Mouse (Mus musculus) heart, postnatal 10 days (tissue): Measurements from ENCODE around the gene Scamp3. TPM values are rescaled to one million over a fixed set of nuclear protein-coding genes. Genes with fewer than 3 reads are reported as not detected.
"Not testable (repeated sequence)": the region's sequence is repeated elsewhere in the genome, so short reads cannot be mapped to it uniquely, and the experiment has no call there.

ENCODE experiments used
- DNase-seq, 2 experiments: peaks; one replicate each; pipeline ENCODE4 v3.0.0; 2021
- intact Hi-C: fragments of 180-260 bp; cut with DNase I; formaldehyde crosslinking; loops from one replicate; pipeline ENCODE4 v1.15.1; 2025
- total RNA-seq, 2 experiments: library from RNA; stranded (reverse); gene quantifications; 2 replicates each; pipeline ENCODE4 v1.2.3; 2021

The Scamp3 gene
- total RNA-seq, 2 experiments from 2014 or later: 49.4 to 49.6 TPM

GRCm38 (mm10) chr3:89193853-89194252 is 16.6 kb downstream of the Scamp3 start:
- intact Hi-C loops: no loop called here
- DNase-seq: peak in 1 of 2 experiments; percentile 26

DNA sequence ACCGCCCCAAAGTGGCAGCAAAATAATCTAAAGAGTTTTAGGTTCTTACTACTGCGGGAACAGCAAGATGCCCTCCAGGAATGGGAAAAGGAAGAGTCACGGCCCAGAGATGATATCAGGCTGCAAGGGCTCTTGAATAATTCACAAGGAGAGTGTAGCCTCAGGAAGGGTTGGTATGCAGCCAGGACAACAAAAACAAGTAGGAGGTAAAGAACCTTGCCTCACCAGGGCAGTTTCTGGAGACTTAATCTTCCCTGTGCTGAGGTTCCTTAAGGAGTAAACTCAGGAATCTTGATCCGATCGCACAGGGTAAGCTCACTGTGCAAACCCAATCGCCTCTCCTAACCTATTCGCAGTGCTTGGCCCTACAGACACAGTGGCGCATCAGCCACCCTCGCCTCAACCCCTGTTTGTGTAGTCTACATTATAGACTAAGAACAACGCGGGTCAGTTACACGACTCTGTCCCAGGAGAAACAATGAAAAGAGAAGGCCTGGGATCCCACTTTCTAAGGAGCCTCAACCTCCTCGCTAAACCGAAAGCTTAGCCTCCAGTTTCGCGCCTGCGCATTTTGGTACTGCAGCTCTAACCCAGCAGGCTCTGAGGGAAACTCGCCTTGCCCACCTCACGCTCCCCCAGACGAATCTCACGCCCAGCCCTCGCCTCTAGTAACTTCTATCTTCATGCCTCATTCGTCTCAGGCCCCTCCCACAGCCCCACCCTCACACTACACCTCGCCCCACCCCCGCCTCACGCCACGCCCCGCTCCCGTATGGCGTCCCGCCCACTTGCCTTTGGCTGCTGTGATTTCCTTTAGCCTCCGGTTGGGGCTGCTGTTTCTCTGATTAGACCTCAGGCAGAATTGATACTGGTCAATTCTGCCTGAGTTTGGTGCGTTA is 19.0 kb downstream of the Scamp3 start:
- intact Hi-C loops: loop anchor here (1.0 kb wide), 1 partner anchor 20 kb away; no protein-coding TSS in a partner anchor
- DNase-seq: peak; percentile 89 to 90

DNA sequence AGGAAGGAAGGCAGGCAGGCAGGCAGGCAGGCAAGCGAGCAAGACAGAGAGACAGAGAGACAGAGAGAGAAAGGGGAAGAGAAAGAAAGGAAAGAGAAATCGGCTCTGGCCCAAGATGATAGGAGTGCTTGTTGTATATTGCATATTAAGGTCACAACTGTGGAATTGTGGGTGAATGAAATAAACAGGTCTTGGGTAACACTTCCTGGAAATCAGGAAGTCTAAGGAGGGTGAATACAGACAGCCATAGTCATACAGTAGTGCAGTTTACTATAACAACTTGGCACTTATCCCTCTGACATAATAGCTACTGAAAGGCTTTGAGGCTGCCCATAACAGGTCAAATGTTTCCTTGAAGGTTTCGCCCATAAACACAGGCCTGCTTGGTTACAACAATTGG is 22.6 kb downstream of the Scamp3 start:
- no peak for DNase-seq
- intact Hi-C loops: no loop called here

DNA sequence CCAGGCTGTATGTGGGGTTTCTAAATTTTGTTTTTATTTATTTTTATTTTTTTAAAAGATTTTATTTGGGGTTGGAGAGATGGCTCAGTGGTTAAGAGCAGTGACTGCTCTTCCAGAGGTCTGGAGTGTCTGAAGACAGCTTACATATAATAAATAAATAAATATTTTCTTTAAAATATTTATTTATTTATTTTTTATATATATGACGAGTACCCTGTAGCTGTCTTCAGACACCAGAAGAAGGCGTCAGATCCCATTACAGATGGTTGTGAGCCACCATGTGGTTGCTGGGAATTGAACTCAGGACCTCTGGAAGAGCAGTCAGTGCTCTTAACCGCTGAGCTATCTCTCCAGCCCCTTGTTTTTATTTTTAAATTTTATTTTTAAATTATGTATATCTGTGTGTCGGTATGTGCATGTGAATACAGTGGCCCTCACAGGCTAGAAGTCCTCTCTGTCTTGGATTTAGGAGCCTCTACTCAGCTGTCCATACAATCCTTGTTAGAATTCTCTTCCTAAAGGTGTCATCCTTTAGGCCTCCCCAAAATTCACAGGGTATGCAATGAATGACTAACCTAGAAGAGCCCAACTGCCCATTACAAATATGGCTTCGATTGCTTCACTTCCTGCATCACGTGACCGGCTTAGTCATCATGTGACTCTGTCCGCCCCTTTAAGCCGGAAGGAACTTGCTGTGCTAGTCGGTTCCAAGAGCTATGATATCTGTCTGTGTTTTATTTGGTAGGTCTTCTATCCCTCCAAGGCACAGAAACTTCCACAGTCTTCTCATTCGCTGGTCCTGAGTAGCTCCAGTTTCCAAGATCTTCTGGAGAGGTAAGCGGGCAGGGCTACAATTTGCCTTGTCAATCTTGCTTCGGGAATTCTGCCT is 25.2 kb downstream of the Scamp3 start, which contains the start of gene Gba:
TSS of gene Gba (plus strand) at position 676 of the 889 bp plus-strand sequence.
- peak; percentile 88 to 92 for DNase-seq
- intact Hi-C loops: no loop called here

DNA sequence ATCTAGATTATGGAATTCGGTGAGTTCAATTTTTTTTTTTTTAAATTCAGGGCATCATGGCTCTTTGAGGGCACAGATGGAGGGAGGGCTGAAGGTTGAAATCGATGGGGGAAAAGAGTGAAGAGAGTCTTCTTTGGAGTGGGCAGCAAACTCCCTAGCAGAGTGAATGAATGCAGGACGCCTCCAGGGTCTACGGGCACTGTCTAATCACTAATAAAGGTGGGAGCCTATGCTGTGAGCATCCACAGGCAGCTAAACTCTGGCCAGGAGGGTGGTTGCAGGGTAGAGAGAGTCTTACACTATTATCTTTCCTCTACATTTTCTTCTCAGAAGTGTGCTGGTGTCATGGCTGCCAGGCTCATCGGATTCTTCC is 25.9 kb downstream of the Scamp3 start:
- no peak for DNase-seq
- intact Hi-C loops: no loop called here

DNA sequence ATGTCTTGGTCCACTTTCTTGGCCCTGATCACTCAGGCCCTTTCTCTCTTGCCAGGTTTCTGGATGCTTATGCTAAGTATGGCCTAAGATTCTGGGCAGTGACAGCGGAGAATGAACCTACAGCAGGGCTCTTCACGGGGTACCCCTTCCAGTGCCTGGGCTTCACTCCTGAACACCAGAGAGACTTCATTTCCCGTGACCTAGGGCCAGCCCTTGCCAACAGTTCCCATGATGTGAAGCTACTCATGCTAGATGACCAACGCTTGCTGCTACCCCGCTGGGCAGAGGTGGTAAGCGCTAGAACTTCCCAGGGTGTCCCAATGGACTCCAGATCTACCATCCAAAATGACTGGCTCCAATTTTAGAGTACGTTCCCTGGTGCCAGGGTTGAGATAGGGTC is 28.8 kb downstream of the Scamp3 start:
- DNase-seq: no peak
- intact Hi-C loops: no loop called here

- intact Hi-C loops: no loop called here
- no peak for DNase-seq
Measured at GRCm38 (mm10) chr3:89206695-89207094, 29.4 kb downstream of the Scamp3 start.

DNA sequence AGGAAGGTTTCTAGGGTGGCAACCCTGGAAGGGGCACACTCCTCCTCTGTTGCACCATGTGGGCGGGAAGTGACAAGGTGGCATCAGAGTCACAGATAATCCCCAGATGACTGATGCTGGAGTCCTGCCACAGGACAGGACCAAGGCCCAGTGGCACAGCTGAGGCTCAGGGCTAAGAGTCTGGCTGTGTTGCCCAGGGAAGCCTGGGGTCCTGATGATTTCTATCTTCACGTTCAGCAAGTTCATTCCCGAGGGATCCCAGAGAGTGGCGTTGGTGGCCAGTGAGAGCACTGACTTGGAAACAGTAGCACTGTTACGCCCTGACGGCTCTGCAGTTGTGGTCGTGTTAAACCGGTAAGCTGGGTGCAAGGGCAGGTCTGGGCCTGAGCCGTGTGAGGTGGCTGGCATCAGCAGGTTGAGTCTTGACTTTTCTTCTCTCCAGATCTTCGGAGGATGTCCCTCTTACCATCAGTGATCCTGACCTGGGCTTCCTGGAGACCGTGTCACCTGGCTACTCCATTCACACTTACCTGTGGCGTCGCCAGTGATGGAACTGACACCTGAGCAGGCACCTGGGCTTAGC is 30.9 kb downstream of the Scamp3 start:
- intact Hi-C loops: no loop called here
- DNase-seq: no peak

GRCm38 (mm10) chr3:89208736-89209135 is 31.5 kb downstream of the Scamp3 start:
- intact Hi-C loops: no loop called here
- no peak for DNase-seq

DNA sequence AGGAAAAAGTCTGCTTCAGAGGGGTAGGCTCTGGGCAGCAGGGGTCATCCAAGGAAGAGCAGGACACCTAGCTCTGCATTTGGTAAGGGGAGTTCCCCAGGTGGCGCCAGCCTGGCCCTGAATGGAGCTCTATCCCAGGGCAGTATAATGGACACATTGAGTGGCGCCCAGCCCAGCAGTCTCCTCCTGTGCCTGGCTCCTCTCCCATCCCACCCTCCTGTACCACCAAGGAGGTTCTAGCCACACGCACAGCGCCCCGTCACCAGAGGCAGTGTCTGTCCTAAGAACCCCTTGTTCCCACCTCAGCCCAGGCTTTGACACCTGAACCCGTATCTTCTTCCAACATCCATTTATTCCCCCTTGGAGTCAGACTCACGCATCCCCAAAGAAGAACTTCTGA is 32.5 kb downstream of the Scamp3 start:
- no peak for DNase-seq
- intact Hi-C loops: no loop called here

DNA sequence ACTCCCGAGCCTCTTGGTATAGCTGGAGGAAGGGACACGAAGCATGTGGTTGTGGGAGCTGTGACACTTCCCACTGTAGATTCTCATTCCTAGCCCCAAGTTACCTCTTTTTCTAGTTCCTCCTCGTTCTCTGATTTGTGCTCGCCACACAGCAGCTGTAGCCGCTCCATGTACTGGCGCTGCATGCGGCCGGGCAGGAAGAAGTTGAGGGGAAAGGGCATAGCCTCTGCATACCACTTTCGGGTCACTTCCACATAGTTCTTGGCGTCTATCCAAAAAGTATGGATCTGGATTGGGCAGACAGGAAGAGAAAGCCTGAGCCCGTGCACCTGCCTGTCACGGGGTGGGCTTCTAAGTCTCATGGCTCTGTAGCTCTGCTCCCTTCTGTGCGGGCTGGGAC is 32.9 kb downstream of the Scamp3 start:
- DNase-seq: no peak
- intact Hi-C loops: no loop called here

DNA sequence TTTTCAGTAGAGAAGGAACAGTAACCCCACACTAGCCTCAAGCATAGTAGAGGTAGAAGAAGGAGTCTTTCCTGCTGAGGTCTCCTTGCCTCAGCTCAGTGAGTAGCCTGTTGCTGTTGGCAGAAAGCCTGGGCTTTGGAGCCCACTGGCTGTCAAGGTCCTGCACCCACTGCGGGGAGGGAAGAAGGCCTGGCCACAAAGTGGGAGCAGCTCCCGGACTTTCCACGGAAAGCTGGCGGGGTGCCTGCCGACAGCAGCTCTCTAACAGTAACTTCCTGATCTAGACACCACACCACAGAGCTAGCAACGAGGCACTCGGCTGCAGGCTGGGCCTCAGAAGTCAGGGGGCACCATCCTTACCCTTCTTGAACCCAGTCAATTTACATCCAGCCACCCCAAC is 33.5 kb downstream of the Scamp3 start:
- intact Hi-C loops: no loop called here
- DNase-seq: no peak

DNA sequence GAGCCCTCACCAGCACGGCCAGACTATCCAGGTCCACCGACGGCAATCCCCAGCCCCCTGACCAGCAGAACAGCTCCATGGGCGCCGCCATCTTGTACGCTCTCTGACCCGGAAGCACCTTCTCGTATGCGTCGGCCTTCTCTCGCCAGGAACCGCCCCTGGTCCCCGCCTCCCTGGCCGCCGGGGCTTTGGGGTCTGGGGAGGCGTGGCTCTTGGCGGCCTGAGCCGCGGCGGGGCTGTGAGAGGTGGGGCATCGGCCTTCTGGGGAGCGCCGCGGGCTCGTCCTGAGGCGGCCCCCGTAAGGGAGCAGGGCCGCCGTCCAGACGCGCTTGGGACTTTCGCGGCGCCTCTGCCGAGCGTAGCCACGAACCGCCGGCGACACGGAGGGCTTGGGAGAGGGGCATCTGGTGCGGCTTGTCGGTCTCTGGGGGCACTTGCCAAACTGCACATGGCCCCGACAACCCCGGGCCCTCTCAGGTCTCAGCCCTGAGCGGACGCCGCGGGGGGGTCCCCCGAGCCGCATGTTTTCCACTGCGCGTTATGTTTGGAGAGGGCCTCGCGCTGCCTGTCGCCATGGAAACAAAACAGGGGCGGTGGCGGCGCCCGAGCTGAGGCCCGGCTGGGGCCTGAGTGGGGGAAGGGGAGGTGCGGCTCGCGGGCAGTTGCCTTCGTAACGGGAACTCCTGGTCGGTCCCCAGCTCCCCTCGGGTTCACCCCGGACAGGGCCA is 36.7 kb downstream of the Scamp3 start:
- intact Hi-C loops: no loop called here

GRCm38 (mm10) chr3:89214681-89215411 is 37.6 kb downstream of the Scamp3 start, which contains the start of gene Thbs3:
Gene Thbs3 (plus strand): TSS chr3:89215180.
- intact Hi-C loops: no loop called here
- DNase-seq: peak; percentile 46 to 59

More for the DNA sequence above, 36.7 kb downstream of the Scamp3 start:
- peak; percentile 95 to 97 for DNase-seq

DNA sequence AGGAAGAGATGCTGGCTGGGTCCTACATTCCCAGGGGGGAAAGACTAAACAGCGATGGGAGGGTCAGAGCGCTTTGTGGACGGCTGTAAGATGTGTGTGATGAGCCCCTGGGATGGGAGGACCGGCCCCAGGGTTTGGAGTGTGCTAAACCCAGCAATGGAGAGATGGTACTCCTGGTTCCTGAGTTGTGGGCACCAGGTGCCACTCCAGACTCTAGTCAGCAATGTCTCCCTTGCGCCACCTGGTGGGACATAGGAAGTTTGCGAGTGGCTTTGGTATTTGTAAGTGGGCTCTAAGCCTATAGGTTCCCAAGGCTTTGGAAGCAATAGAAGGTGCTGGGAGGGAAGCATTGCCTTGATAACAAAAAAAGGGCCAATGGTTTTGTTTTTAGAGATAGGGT is 38.6 kb downstream of the Scamp3 start:
- intact Hi-C loops: loop anchor here (1.0 kb wide), 3 partner anchors 20 to 126 kb away; no protein-coding TSS in a partner anchor
- DNase-seq: peak; percentile 86 to 91

- DNase-seq: not testable (repeated sequence)
- intact Hi-C loops: loop anchor here (1.0 kb wide), 3 partner anchors 20 to 126 kb away; no protein-coding TSS in a partner anchor
Measured at GRCm38 (mm10) chr3:89216407-89216806, 39.1 kb downstream of the Scamp3 start.

DNA sequence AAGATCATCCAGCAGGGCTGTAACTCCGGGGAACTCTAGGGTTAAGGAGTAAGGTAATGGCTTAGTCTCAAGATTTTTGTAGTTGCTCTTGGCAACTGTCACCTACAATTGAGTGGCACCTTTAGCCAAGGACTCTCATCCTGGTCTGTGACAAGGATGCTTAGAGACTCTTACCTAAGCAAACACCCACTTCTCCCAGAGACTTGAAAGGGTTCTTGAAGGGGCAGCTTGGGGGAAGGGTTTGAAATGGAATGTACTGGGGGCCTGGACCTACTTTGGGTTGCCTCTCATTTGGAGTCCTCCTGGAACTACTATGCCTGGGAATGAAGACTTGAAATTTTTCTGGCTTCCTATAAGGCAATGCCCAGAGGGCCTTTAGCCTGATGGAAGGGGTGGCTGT is 41.0 kb downstream of the Scamp3 start:
- intact Hi-C loops: no loop called here
- DNase-seq: no peak

DNA sequence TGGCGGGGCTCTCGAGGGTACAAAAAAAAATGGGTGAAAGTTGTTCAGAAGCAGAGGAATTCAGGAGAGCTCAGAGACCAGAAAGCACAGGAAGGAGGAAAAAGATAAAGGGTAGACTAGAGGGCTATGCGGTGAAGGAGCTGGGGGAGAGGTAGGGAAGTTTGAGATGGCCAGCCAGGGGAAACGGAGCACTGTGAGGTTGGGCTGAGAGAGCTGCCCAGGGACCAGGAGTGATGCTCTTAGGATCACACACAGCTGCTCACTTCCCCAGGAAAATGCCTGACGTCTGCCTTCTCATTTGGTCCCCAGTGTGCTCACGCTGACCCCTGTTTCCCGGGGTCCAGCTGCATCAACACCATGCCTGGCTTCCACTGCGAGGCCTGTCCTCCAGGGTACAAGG is 42.3 kb downstream of the Scamp3 start:
- intact Hi-C loops: no loop called here
- DNase-seq: no peak

DNA sequence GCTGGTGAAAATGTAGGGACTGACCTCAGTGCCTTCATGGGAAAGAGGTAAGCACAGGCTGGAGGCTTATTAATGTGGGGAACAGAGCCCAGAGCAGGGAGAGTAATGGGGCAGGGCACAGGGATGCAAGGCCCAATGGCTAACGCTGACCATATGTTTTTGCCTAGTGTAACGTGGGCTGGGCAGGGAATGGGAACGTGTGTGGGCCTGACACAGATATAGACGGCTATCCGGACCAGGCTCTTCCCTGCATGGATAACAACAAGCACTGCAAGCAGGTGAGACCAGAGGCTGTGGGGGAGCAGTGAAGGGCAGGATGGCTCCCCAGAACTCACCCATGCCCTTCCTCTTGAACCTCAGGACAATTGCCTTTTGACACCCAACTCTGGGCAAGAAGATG is 43.9 kb downstream of the Scamp3 start:
- no peak for DNase-seq
- intact Hi-C loops: no loop called here

DNA sequence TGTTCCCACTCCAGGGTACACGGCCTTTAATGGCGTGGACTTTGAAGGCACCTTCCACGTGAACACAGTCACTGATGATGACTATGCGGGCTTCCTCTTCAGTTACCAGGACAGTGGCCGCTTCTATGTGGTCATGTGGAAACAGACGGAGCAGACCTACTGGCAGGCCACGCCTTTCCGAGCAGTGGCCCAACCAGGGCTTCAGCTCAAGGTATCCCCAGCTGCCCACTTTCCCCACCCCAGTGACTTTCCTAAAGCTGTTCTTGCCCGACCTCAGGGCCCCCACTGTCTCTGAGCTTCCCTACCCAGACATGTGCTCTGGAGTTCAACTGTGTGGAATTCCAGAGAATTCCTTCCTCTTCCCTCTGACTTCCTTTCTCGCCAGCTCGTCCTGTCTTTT is 47.5 kb downstream of the Scamp3 start:
- intact Hi-C loops: no loop called here

More for the DNA sequence above, 47.5 kb downstream of the Scamp3 start:
- no peak for DNase-seq
